Mouse (Mus musculus) ES-Bruce4 (cell line): ENCODE measurements at regions not wholly inside any gene's neighbourhood (a gene's known extent, or its start where the extent isn't known, plus 50 kb on each side); places are given as distances from the start of the nearest gene placed in this dataset.

ENCODE experiments used
- CTCF ChIP-seq: IDR thresholded peaks from one replicate; pipeline ENCODE4 v1.8.1; 2011; ENCODE audit warnings: low read depth, low read length
- EP300 ChIP-seq: IDR thresholded peaks from 2 replicates; pipeline ENCODE4 v1.6.1; 2011; ENCODE audit warnings: low read depth, low read length; ENCODE audit not compliant: insufficient read depth
- POLR2A ChIP-seq: IDR thresholded peaks from one replicate; pipeline ENCODE4 v1.8.1; 2011; ENCODE audit warnings: low read length; ENCODE audit not compliant: insufficient read depth

DNA sequence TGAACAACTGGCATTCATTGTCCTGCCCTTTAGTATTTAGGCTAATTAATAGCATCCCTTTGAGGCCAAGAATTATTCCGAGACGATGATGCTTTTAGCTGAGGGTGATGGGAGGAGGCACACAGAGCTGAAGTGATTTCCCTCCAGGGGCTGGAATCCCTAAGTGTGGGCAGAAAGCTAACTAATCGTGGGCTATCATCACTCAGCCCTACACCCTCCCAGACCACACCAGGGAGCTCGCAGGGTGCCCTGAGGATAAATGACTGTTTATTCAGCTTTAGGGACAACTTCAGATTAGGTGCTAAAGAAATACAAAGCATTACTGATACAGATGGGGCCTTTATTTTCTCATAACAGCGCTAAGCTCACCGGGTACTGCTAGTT is 164.7 kb downstream of the Npr3 start:
- no peak for TF ChIP-seq CTCF
- TF ChIP-seq POLR2A, result no peak
- no peak for TF ChIP-seq EP300
